ENCODE assay signal across 10 mouse cellular contexts in genomic region chr6:121498819-121499535, GRCm38 (mm10). TPM values are rescaled to one million over a fixed set of nuclear protein-coding genes. Genes with fewer than 3 reads are reported as not detected.
DNase-seq lines count a peak whose midpoint lies in the region; ATAC-seq lines count a peak whose summit lies in the region.
"Had no signal": no experiment of that assay in that cellular context is flagged by ENCODE, and none has a peak within 500 bp of the region (broad histone marks: within the 10 kb centered on the region; RNA-seq: fewer than 3 reads in every experiment).

No protein-coding gene starts in this region.

- WGBS in midbrain, embryonic 11.5 days, result 14% methylated on average over 9 of the region's 9 CpGs
- 17% methylated on average over 9 of the region's 9 CpGs for WGBS in intestine, embryonic 16.5 days

- H3K36me3 ChIP-seq in midbrain, embryonic 11.5 days (ENCODE audit: control insufficient read depth, insufficient read depth, low read length), result no peaks in the 10 kb centered on the region
- no peaks in the 10 kb centered on the region for H3K36me3 ChIP-seq in intestine, embryonic 16.5 days (ENCODE audit: control insufficient read depth, insufficient read depth, low read length)

- ATAC-seq in granulocyte monocyte progenitor cell, adult 5-6 weeks (replicated peaks; ENCODE audit: poor library complexity, severe bottlenecking), result peak; percentile 30; the same call in 1 of the 2 replicates
- peak; percentile 86 for ATAC-seq in midbrain, embryonic 11.5 days (ENCODE audit: low FRiP score)
- no peak for ATAC-seq in intestine, embryonic 16.5 days

- H3K9ac ChIP-seq in midbrain, embryonic 11.5 days (ENCODE audit: low read length), result no peak overlapping the region; the same call in 1 of the 2 replicates
- H3K9ac ChIP-seq in intestine, embryonic 16.5 days (ENCODE audit: low read depth, low read length), result no peak overlapping the region

- no peak overlapping the region for H3K4me3 ChIP-seq in midbrain, embryonic 11.5 days (ENCODE audit: low read depth, low read length)
- H3K4me3 ChIP-seq in intestine, embryonic 16.5 days (ENCODE audit: low read length), result no peak overlapping the region
- H3K4me3 ChIP-seq: erythroblast, embryonic 14.5 days had no signal

- intact Hi-C loops in left cerebral cortex, postnatal 14 days (cut with DNase I), result no loop called here

- H3K4me2 ChIP-seq in midbrain, embryonic 11.5 days, result peak overlapping the region; percentile 23; the same call in 1 of the 2 replicates
- no peak overlapping the region for H3K4me2 ChIP-seq in intestine, embryonic 16.5 days (ENCODE audit: low read depth, low read length)

- peaks cover 10% of the 10 kb centered on the region for H3K4me1 ChIP-seq in midbrain, embryonic 11.5 days (ENCODE audit: control insufficient read depth, insufficient read depth, low read length)
- no peaks in the 10 kb centered on the region for H3K4me1 ChIP-seq in intestine, embryonic 16.5 days (ENCODE audit: control insufficient read depth, insufficient read depth, low read length)

- DNase-seq in adrenal gland, postnatal 10 days, result peak; percentile 25
- no peak for DNase-seq in adrenal gland, postnatal 4 days (ENCODE audit: low spot score in 2 of 2)
- peak; percentile 26 for DNase-seq in WW6 (ENCODE audit: low read depth, low spot score)
- DNase-seq in midbrain, embryonic 11.5 days (ENCODE audit: low spot score, missing footprints), result peak; percentile 87
- DNase-seq in testis, postnatal 14 days (ENCODE audit: low spot score), result no peak
- no peak for DNase-seq in left cerebral cortex, postnatal 14 days (ENCODE audit: low spot score in 2 of 2)
- DNase-seq: lung, adult 18-20 months had no signal

- no peaks in the 10 kb centered on the region for H3K27me3 ChIP-seq in midbrain, embryonic 11.5 days (ENCODE audit: control insufficient read depth, insufficient read depth, low read length)
- 0 out of 2 replicates have a peak, but pooled peaks cover 2% of the 10 kb centered on the region for H3K27me3 ChIP-seq in intestine, embryonic 16.5 days (replicated peaks; ENCODE audit: control insufficient read depth, insufficient read depth, low read length)

- no peaks in the 10 kb centered on the region for H3K9me3 ChIP-seq in midbrain, embryonic 11.5 days (ENCODE audit: control insufficient read depth, low read length)
- no peaks in the 10 kb centered on the region for H3K9me3 ChIP-seq in intestine, embryonic 16.5 days (ENCODE audit: control insufficient read depth, low read length)

- H3K27ac ChIP-seq in midbrain, embryonic 11.5 days (ENCODE audit: low read depth, low read length), result no peak overlapping the region
- no peak overlapping the region for H3K27ac ChIP-seq in intestine, embryonic 16.5 days (ENCODE audit: low read length)

RNA-seq across cellular contexts. Expression of gene Iqsec3, which starts 25.5 kb away (rescaled TPM):
- total RNA-seq in adrenal gland, postnatal 10 days (2021), result 1 to 10 TPM; 3.1 to 4.5 TPM
- 1 to 10 TPM; 5.5 to 6.4 TPM for total RNA-seq in adrenal gland, postnatal 4 days (2021)
- not detected in 2 replicates for total RNA-seq in granulocyte monocyte progenitor cell, adult 5-6 weeks (2014; fragmentation: Nextera tagmentation)
- total RNA-seq in granulocyte monocyte progenitor cell, adult 5-6 weeks (2017), result not detected in 2 replicates
- polyA plus RNA-seq in midbrain, embryonic 11.5 days (2014; fragmentation: Nextera tagmentation; extraction: Ambion mirVana), result 0.72 and 0.88 TPM in 2 replicates
- polyA plus RNA-seq in intestine, embryonic 16.5 days (2015; fragmentation: Nextera tagmentation; extraction: Ambion mirVana), result 0.13 TPM in 2 replicates
- 10 to 100 TPM; 70.3 to 71.7 TPM for total RNA-seq in left cerebral cortex, postnatal 14 days (2021)
- polyA plus RNA-seq: erythroblast, embryonic 14.5 days had no signal

Comparison
In these comparisons a context has a peak if more than half of its experiments do, and no peak if none do; other contexts are left out.
1. DNase-seq: peak in adrenal gland, postnatal 10 days (single experiment), WW6 (single experiment) and midbrain, embryonic 11.5 days (single experiment); none in adrenal gland, postnatal 4 days (0 of 2), testis, postnatal 14 days (single experiment) and left cerebral cortex, postnatal 14 days (0 of 2).
2. RNA of gene Iqsec3, which starts 25.5 kb away (total RNA-seq): 70.3 to 71.7 TPM in left cerebral cortex, postnatal 14 days; 5.5 to 6.4 TPM in adrenal gland, postnatal 4 days, 3.1 to 4.5 TPM in adrenal gland, postnatal 10 days and not detected in granulocyte monocyte progenitor cell, adult 5-6 weeks; every median in the first group is over 4 times any median in the second.